In genomic region chr1:177597036-177597435, GRCm38 (mm10) we compare ENCODE assay signal across 12 mouse cellular contexts.
"Had no signal": no experiment of that assay in that cellular context is flagged by ENCODE, and none has a peak within 500 bp of the region (broad histone marks: within the 10 kb centered on the region; RNA-seq: fewer than 3 reads in every experiment).

No protein-coding gene starts in this region.

- H3K4me1 ChIP-seq: midbrain, embryonic 13.5 days; midbrain, embryonic 15.5 days; neural tube, embryonic 12.5 days had no signal

- H3K4me2 ChIP-seq: lung, embryonic 14.5 days; midbrain, embryonic 11.5 days; midbrain, embryonic 13.5 days; midbrain, embryonic 15.5 days; neural tube, embryonic 12.5 days had no signal

- H3K9ac ChIP-seq: lung, embryonic 14.5 days; midbrain, embryonic 13.5 days; midbrain, embryonic 15.5 days; neural tube, embryonic 12.5 days had no signal

- DNase-seq: lung, adult 18-20 months; lung, embryonic 14.5 days; lung, postnatal 10 days; lung, postnatal 4 days; right cerebral cortex, postnatal 14 days; thymus, adult 2 months; thymus, postnatal 25 days; thymus, postnatal 4 days had no signal

- H3K4me3 ChIP-seq: midbrain, embryonic 13.5 days; midbrain, embryonic 15.5 days; neural tube, embryonic 12.5 days had no signal

- H3K27me3 ChIP-seq: midbrain, embryonic 13.5 days; midbrain, embryonic 15.5 days; neural tube, embryonic 12.5 days had no signal

- ATAC-seq: midbrain, embryonic 13.5 days; midbrain, embryonic 15.5 days had no signal

- H3K27ac ChIP-seq: midbrain, embryonic 13.5 days; midbrain, embryonic 15.5 days; neural tube, embryonic 12.5 days had no signal

- H3K9me3 ChIP-seq: midbrain, embryonic 13.5 days; midbrain, embryonic 15.5 days; neural tube, embryonic 12.5 days had no signal

- H3K36me3 ChIP-seq: midbrain, embryonic 13.5 days; midbrain, embryonic 15.5 days; neural tube, embryonic 12.5 days had no signal
